Mouse (Mus musculus): ENCODE measurements around the gene Dazl.
"Not testable (repeated sequence)": the region's sequence is repeated elsewhere in the genome, so short reads cannot be mapped to it uniquely, and the experiment has no call there.

Gene Dazl

GRCm38 (mm10) chr17:50291485-50292200, 1.8 kb downstream of the Dazl start:
- DNase-seq (ENCODE audit: low spot score in 2 of 2): no peak

GRCm38 (mm10) chr17:50284845-50285244, 8.6 kb downstream of the Dazl start:
- DNase-seq (ENCODE audit: low spot score in 2 of 2): no peak

GRCm38 (mm10) chr17:50261615-50262014, 31.8 kb downstream of the Dazl start:
- DNase-seq (ENCODE audit: low spot score in 2 of 2): not testable (repeated sequence)

GRCm38 (mm10) chr17:50260856-50261255, 32.6 kb downstream of the Dazl start:
- no peak for DNase-seq (ENCODE audit: low spot score in 2 of 2)

- no peak for DNase-seq (ENCODE audit: low spot score in 2 of 2)
Measured at GRCm38 (mm10) chr17:50246605-50247004, 46.8 kb downstream of the Dazl start.

- no peak for DNase-seq (ENCODE audit: low spot score in 2 of 2)
Measured at GRCm38 (mm10) chr17:50244675-50245074, 48.8 kb downstream of the Dazl start.

- DNase-seq (ENCODE audit: low spot score in 2 of 2): no peak
Measured at GRCm38 (mm10) chr17:50243326-50243725, 50.1 kb downstream of the Dazl start.

GRCm38 (mm10) chr17:50237818-50238610, 55.4 kb downstream of the Dazl start:
- DNase-seq (ENCODE audit: low spot score in 2 of 2): no peak

- peak; percentile 91 to 92 for DNase-seq (ENCODE audit: low spot score in 2 of 2)
Measured at GRCm38 (mm10) chr17:50237436-50237709, 56.1 kb downstream of the Dazl start.

GRCm38 (mm10) chr17:50236702-50237435, 56.6 kb downstream of the Dazl start:
- DNase-seq (ENCODE audit: low spot score in 2 of 2): peak in 1 of 2 experiments; percentile 3

- DNase-seq (ENCODE audit: low spot score in 2 of 2): no peak
Measured at GRCm38 (mm10) chr17:50235943-50236701, 57.3 kb downstream of the Dazl start.

GRCm38 (mm10) chr17:50233956-50234355, 59.5 kb downstream of the Dazl start:
- no peak for DNase-seq (ENCODE audit: low spot score in 2 of 2)

GRCm38 (mm10) chr17:50232821-50233220, 60.6 kb downstream of the Dazl start:
- DNase-seq (ENCODE audit: low spot score in 2 of 2): no peak

- no peak for DNase-seq (ENCODE audit: low spot score in 2 of 2)
Measured at GRCm38 (mm10) chr17:50231206-50231605, 62.2 kb downstream of the Dazl start.

GRCm38 (mm10) chr17:50229534-50229933, 63.9 kb downstream of the Dazl start:
- no peak for DNase-seq (ENCODE audit: low spot score in 2 of 2)
